Mouse (Mus musculus) layer of hippocampus, adult 9-11 months (tissue): Measurements from ENCODE around the gene Gsk3a.
A peak's percentile ranks its signal among the peaks of the same experiment; 100 is the strongest.

Experiments
- DNase-seq: peaks from one replicate; pipeline ENCODE4 v3.0.0; 2022

Gsk3a gene

GRCm38 (mm10) chr7:25219756-25220456 lies 17.7 kb downstream of the Gsk3a start:
- DNase-seq, result peak; percentile 96

- DNase-seq, result no peak
These were observed 18.3 kb downstream of the Gsk3a start for GRCm38 (mm10) chr7:25219416-25219750.

- no peak for DNase-seq
These were observed 18.8 kb downstream of the Gsk3a start for GRCm38 (mm10) chr7:25218705-25219415.

- no peak for DNase-seq
These were observed 19.8 kb downstream of the Gsk3a start for GRCm38 (mm10) chr7:25217653-25218395.

GRCm38 (mm10) chr7:25214172-25214571 lies 23.5 kb downstream of the Gsk3a start:
- DNase-seq, result no peak

- DNase-seq, result no peak
These were observed 24.6 kb downstream of the Gsk3a start for GRCm38 (mm10) chr7:25213099-25213498.

- no peak for DNase-seq
These were observed 27.2 kb downstream of the Gsk3a start for GRCm38 (mm10) chr7:25210482-25210881.

GRCm38 (mm10) chr7:25209161-25209622 lies 28.5 kb downstream of the Gsk3a start:
- DNase-seq, result no peak

- no peak for DNase-seq
These were observed 31.4 kb downstream of the Gsk3a start for GRCm38 (mm10) chr7:25206094-25206830.

- no peak for DNase-seq
These were observed 32.1 kb downstream of the Gsk3a start for GRCm38 (mm10) chr7:25205355-25206093.

- DNase-seq, result no peak
These were observed 34.0 kb downstream of the Gsk3a start for GRCm38 (mm10) chr7:25203624-25204023.

GRCm38 (mm10) chr7:25197384-25198018 lies 40.1 kb downstream of the Gsk3a start:
- no peak for DNase-seq

GRCm38 (mm10) chr7:25196107-25196506 lies 41.5 kb downstream of the Gsk3a start:
- no peak for DNase-seq

- no peak for DNase-seq
These were observed 42.5 kb downstream of the Gsk3a start for GRCm38 (mm10) chr7:25195148-25195547.

GRCm38 (mm10) chr7:25192110-25192509 lies 45.5 kb downstream of the Gsk3a start:
- DNase-seq, result no peak

- DNase-seq, result no peak
These were observed 46.8 kb downstream of the Gsk3a start for GRCm38 (mm10) chr7:25190806-25191205.

GRCm38 (mm10) chr7:25187662-25188650 lies 49.7 kb downstream of the Gsk3a start:
- DNase-seq, result peak; percentile 72

- no peak for DNase-seq
These were observed 53.6 kb downstream of the Gsk3a start for GRCm38 (mm10) chr7:25184091-25184490.

GRCm38 (mm10) chr7:25181814-25182213 lies 55.8 kb downstream of the Gsk3a start:
- DNase-seq, result no peak

GRCm38 (mm10) chr7:25181331-25181790 lies 56.3 kb downstream of the Gsk3a start:
- no peak for DNase-seq
